Mouse (Mus musculus) small intestine, adult 2 months (tissue): Measurements from ENCODE around the gene Actr1a. TPM values are rescaled to one million over a fixed set of nuclear protein-coding genes. Genes with fewer than 3 reads are reported as not detected.
A peak's percentile ranks its signal among the peaks of the same experiment; 100 is the strongest.

ENCODE experiments used
- H3K27ac ChIP-seq: fragments of 200-500 bp; 2 replicates; pipeline ENCODE4 v1.5.1; 2012; ENCODE audit warnings: low read depth, low read length, control low read depth, inconsistent platforms; ENCODE audit not compliant: insufficient read depth
- H3K27me3 ChIP-seq: fragments of 200-500 bp; 2 replicates; pipeline ENCODE4 v1.6.1; 2012; ENCODE audit warnings: mild to moderate bottlenecking, moderate library complexity, low read length, inconsistent platforms; ENCODE audit not compliant: control insufficient read depth, insufficient read depth
- H3K36me3 ChIP-seq: fragments of 200-500 bp; 2 replicates; pipeline ENCODE4 v1.6.1; 2012; ENCODE audit warnings: mild to moderate bottlenecking, low read length, control low read depth, inconsistent platforms; ENCODE audit not compliant: control insufficient read depth, insufficient read depth
- H3K4me1 ChIP-seq: fragments of 200-500 bp; 2 replicates; pipeline ENCODE4 v1.6.1; 2012; ENCODE audit warnings: low read length, inconsistent platforms, mixed read lengths; ENCODE audit not compliant: control insufficient read depth, insufficient read depth, insufficient read length
- H3K4me3 ChIP-seq: fragments of 200-500 bp; 2 replicates; pipeline ENCODE4 v1.5.1; 2012; ENCODE audit warnings: low read depth, mild to moderate bottlenecking, control low read depth, inconsistent platforms, low read length, moderate library complexity
- CTCF ChIP-seq: fragments of 200-500 bp; IDR thresholded peaks from 2 replicates; pipeline ENCODE4 v1.5.1; 2012; ENCODE audit warnings: low read depth, mild to moderate bottlenecking, control low read depth, inconsistent platforms, low read length, moderate library complexity, mixed read lengths; ENCODE audit not compliant: insufficient replicate concordance, insufficient read length; ENCODE audit errors: extremely low read depth
- POLR2A ChIP-seq: fragments of 200-500 bp; IDR thresholded peaks from 2 replicates; pipeline ENCODE4 v1.6.1; 2012; ENCODE audit warnings: low read depth, mild to moderate bottlenecking, control low read depth, inconsistent platforms, low read length, moderate library complexity
- WGBS: fragments of 180-500 bp; shearing (Covaris S2); methylation state at CpG from one replicate; pipeline ENCODE4 v1.1.7; 2018; 5-methylcytosine and 5-hydroxymethylcytosine counted together
- polyA plus RNA-seq: library from polyadenylated mRNA; depleted of rRNA; stranded (reverse); fragments of >200 nt; gene quantifications from 2 replicates; pipeline ENCODE4 v1.2.3, GENCODE M21; 2012

The Actr1a gene
- polyA plus RNA-seq, 1 experiment, result 78.0 TPM

DNA sequence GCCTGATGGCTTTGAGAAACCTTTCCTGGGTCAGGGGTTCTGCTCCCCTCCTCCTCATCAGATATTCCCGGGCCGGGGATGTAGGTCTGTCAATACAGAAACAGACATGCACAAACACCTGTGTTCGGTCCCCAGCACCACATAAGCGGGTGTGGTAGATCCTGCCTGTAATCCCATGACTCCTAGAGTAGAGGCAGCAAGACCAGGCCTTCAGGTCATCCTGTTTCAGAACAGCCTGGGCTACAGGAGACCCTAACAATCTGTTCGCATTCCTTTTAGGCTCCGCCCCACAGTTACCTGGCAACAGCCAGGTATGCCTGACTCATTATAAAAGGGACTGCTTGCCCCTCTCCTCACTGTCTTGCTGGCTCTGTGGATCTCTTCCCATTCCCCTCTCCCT is 46.0 kb downstream of the Actr1a start:
- peak overlapping the region; percentile 74 for H3K4me3 ChIP-seq
- no peaks in the 10 kb centered on the region for H3K36me3 ChIP-seq
- peak overlapping the region; percentile 65; the same call in 1 of the 2 replicates for H3K27ac ChIP-seq
- peaks cover 15% of the 10 kb centered on the region; the same call in 1 of the 2 replicates for H3K4me1 ChIP-seq
- WGBS, result 19% methylated on average over 6 of the region's 6 CpGs
- H3K27me3 ChIP-seq, result no peaks in the 10 kb centered on the region
- no peak for TF ChIP-seq CTCF
- TF ChIP-seq POLR2A, result no peak

- WGBS, result under 1% methylated on average over 78 of the region's 78 CpGs
- Histone ChIP-seq H3K36me3 (no peaks in the 10 kb centered on the region), H3K4me3 (peak overlapping the region; percentile 74), H3K27me3 (no peaks in the 10 kb centered on the region), H3K27ac (peak overlapping the region; percentile 65), H3K4me1 (peaks cover 15% of the 10 kb centered on the region; the same call in 1 of the 2 replicates)
- no peak for TF ChIP-seq POLR2A
- no peak for TF ChIP-seq CTCF
These were observed 46.6 kb downstream of the Actr1a start for GRCm38 (mm10) chr19:46348761-46349458.

DNA sequence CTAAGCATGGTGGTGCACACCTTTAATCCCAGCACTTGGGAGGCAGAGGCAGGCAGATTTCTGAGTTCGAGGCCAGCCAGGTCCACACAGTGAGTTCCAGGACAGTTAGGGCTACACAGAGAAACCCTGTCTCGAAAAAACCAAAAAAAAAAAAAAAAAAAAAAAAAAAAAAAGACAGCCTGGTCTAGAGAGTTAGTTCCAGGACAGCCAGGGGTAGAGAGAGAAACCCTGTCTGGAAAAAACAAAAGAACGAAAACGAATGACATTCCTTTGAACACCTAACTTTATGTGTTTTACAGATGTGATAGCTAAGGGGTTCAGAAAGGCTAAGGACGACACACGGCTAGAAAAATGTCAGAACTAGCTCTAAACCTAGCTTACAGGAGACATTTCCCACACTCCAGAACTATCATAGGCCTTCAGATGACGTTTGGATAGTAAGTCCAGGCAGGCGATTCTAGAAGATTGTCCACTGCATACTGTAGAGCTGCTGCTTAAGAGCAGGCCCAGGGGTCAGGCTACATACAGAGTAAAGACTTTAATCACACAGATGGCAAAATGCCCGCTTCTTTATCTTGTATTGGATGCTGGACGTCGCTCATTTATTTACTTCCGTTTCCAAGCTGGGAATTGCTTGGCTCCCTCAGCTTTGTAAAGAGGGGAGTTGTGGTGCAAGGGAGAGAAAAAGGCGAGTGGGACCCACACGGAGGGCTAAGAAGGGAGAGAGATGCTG is 47.4 kb downstream of the Actr1a start:
- peak overlapping the region; percentile 65 for H3K27ac ChIP-seq
- WGBS, result 13% methylated on average over 14 of the region's 14 CpGs
- no peak for TF ChIP-seq CTCF
- TF ChIP-seq POLR2A, result no peak

GRCm38 (mm10) chr19:46347146-46347545 is 48.4 kb downstream of the Actr1a start:
- Histone ChIP-seq H3K27me3 (no peaks in the 10 kb centered on the region), H3K4me3 (no peak overlapping the region), H3K4me1 (peaks cover 7% of the 10 kb centered on the region; the same call in 1 of the 2 replicates), H3K27ac (no peak overlapping the region), H3K36me3 (no peaks in the 10 kb centered on the region)
- 94% methylated on average over 1 of the region's 1 CpGs for WGBS
- no peak for TF ChIP-seq POLR2A
- no peak for TF ChIP-seq CTCF

More for the DNA sequence above, 47.4 kb downstream of the Actr1a start:
- Histone ChIP-seq H3K4me1 (peaks cover 13% of the 10 kb centered on the region; the same call in 1 of the 2 replicates), H3K4me3 (peak overlapping the region; percentile 74), H3K27me3 (no peaks in the 10 kb centered on the region), H3K36me3 (no peaks in the 10 kb centered on the region)

DNA sequence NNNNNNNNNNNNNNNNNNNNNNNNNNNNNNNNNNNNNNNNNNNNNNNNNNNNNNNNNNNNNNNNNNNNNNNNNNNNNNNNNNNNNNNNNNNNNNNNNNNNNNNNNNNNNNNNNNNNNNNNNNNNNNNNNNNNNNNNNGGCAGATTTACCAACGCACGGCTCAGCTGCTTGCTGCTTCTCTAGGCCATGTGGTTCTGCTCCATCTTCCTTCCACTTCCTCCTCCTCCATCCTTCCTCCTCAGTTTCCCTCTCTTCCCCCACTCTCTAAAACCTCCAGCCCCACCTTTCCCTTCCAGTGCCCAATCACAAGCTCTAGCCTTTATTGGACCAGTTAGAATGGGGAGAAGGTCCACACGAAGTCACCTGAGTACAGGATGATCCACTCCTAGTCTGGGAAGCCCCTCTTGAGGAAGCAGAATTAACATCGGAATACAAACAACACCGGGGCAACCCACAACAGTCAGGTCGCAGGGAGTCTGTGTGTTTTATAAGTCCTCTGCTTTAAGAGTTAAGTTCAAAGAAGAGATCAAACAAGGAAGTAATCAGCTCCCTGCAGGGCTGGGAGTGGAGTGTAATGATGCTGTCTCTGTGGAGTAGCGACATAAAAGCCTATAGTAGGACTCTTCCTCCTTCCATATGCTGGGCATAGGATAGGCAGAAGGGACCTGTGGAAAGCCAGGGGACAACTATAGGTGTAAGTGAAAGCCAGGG is 50.7 kb downstream of the Actr1a start:
- no peaks in the 10 kb centered on the region for H3K27me3 ChIP-seq
- no peaks in the 10 kb centered on the region for H3K36me3 ChIP-seq
- H3K4me1 ChIP-seq, result peaks cover 3% of the 10 kb centered on the region; the same call in 1 of the 2 replicates
- no peak for TF ChIP-seq POLR2A
- no peak for TF ChIP-seq CTCF
- WGBS, result 15% methylated on average over 7 of the region's 7 CpGs
- H3K27ac ChIP-seq, result peak overlapping the region; percentile 34; the same call in 1 of the 2 replicates
- H3K4me3 ChIP-seq, result no peak overlapping the region

DNA sequence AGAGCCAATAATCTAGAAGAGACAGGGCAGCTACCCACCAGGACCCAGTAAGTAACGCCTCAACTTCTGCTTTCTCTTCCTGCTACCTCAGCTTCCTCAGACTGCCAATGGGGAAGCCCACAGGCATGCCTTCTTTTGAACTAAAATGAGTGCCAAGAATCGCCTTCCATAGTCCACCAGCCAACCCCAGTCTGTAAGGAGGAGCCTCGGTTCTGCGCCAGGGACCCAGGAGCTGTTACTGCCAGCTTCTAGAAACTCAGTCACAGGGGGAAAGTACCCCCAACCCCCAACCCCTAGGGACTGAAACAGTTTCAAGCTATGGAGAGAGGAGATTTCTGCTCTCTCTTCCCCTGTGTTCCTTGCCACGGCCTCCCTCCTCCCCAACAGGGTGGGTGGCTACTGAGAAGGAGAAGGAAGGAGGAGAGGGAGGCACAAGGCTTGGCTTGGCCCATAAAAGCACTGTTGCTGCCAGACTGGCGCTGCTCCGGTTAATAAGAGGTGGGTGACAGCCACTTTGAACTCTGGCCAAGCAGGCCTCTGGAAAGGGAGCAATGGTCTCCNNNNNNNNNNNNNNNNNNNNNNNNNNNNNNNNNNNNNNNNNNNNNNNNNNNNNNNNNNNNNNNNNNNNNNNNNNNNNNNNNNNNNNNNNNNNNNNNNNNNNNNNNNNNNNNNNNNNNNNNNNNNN is 56.1 kb downstream of the Actr1a start:
- peak overlapping the region; percentile 12; the same call in 1 of the 2 replicates for H3K4me3 ChIP-seq

More for the DNA sequence above, 56.1 kb downstream of the Actr1a start:
- no peaks in the 10 kb centered on the region for H3K36me3 ChIP-seq
- no peaks in the 10 kb centered on the region for H3K27me3 ChIP-seq
- 25% methylated on average over 7 of the region's 7 CpGs for WGBS
- peaks cover 12% of the 10 kb centered on the region; the same call in 1 of the 2 replicates for H3K4me1 ChIP-seq
- no peak for TF ChIP-seq POLR2A
- TF ChIP-seq CTCF, result no peak
- peak overlapping the region; percentile 42 for H3K27ac ChIP-seq
